Mouse (Mus musculus) CH12.LX (cell line): Measurements from ENCODE around the gene Arl8b. TPM values are rescaled to one million over a fixed set of nuclear protein-coding genes. Genes with fewer than 3 reads are reported as not detected.

Experiments used
- DNase-seq: peaks from one replicate; pipeline ENCODE4 v3.0.0-alpha.2; 2013; ENCODE audit errors: extremely low read depth
- H3K27ac ChIP-seq: 2 replicates; pipeline ENCODE4 v1.5.1; 2012; ENCODE audit warnings: low read depth, mild to moderate bottlenecking, control low read depth, moderate library complexity; ENCODE audit not compliant: insufficient read depth
- H3K27me3 ChIP-seq: replicated peaks from 2 replicates; pipeline ENCODE3; 2012; ENCODE audit warnings: inconsistent platforms
- H3K36me3 ChIP-seq, 2 experiments: replicated peaks in 1 of 2; 2 replicates each; pipeline versions ENCODE3 to v1.6.1; 2012; ENCODE audit warnings: inconsistent platforms in 1 of 2, low read length in 1 of 2, mild to moderate bottlenecking in 1 of 2, mixed read lengths in 1 of 2, moderate library complexity in 1 of 2; ENCODE audit not compliant: control insufficient read depth in 1 of 2, insufficient read depth in 1 of 2
- H3K4me1 ChIP-seq, 2 experiments: 2 replicates each; pipeline ENCODE4 v1.6.1; 2012; ENCODE audit warnings: inconsistent platforms in 1 of 2, moderate library complexity in 1 of 2; ENCODE audit not compliant: insufficient read depth in 2 of 2, control insufficient read depth in 1 of 2
- H3K4me2 ChIP-seq: 2 replicates; pipeline ENCODE4 v1.6.1; 2012; ENCODE audit warnings: low read depth, mild to moderate bottlenecking, control low read depth; ENCODE audit not compliant: poor library complexity, insufficient read depth, severe bottlenecking
- H3K4me3 ChIP-seq, 3 experiments: fragments of 150-350 bp in 1 of 3; sonication (generic) in 1 of 3; replicated peaks in 1 of 3; 2 replicates each; pipeline versions ENCODE3 to v1.5.1; 2011 to 2012; ENCODE audit warnings: low read depth in 2 of 3, low read length in 2 of 3, mild to moderate bottlenecking in 2 of 3, moderate library complexity in 2 of 3, control low read depth in 1 of 3, improper control_type of control experiment in 1 of 3, inconsistent platforms in 1 of 3, mixed read lengths in 1 of 3; ENCODE audit not compliant: poor library complexity in 1 of 3
- H3K79me2 ChIP-seq: replicated peaks from 2 replicates; pipeline ENCODE4 v1.6.1; 2012; ENCODE audit warnings: mild to moderate bottlenecking, moderate library complexity; ENCODE audit not compliant: control insufficient read depth, poor library complexity, insufficient read depth, severe bottlenecking; ENCODE audit errors: extremely low read depth
- H3K9ac ChIP-seq: 2 replicates; pipeline ENCODE4 v1.6.1; 2012; ENCODE audit warnings: low read depth, mild to moderate bottlenecking, control low read depth, moderate library complexity; ENCODE audit not compliant: insufficient read depth
- H3K9me3 ChIP-seq: replicated peaks from 2 replicates; pipeline ENCODE3; 2012; ENCODE audit warnings: low read length, inconsistent platforms, mixed read lengths
- CHD1 ChIP-seq: IDR thresholded peaks from 2 replicates; pipeline ENCODE4 v1.6.1; 2012; ENCODE audit warnings: low read depth, low read length, improper control_type of control experiment, inconsistent platforms
- CHD2 ChIP-seq: IDR thresholded peaks from 2 replicates; pipeline ENCODE4 v1.6.1; 2011; ENCODE audit warnings: low read length, improper control_type of control experiment
- CTCF ChIP-seq, 2 experiments: IDR thresholded peaks in 1 of 2; conservative IDR thresholded peaks in 1 of 2; 2 replicates each; pipeline ENCODE4 v1.5.1; 2011 to 2012; ENCODE audit warnings: low read depth in 2 of 2, low read length in 2 of 2, improper control_type of control experiment in 1 of 2, inconsistent platforms in 1 of 2, mild to moderate bottlenecking in 1 of 2, moderate library complexity in 1 of 2
- E2F4 ChIP-seq: IDR thresholded peaks from 2 replicates; pipeline ENCODE4 v1.6.1; 2011; ENCODE audit warnings: low read depth, low read length, improper control_type of control experiment; ENCODE audit not compliant: insufficient replicate concordance
- ELF1 ChIP-seq: IDR thresholded peaks from 2 replicates; pipeline ENCODE4 v1.6.1; 2014; ENCODE audit warnings: low read depth, mild to moderate bottlenecking, inconsistent platforms, low read length, improper control_type of control experiment
- ETS1 ChIP-seq: conservative IDR thresholded peaks from 2 replicates; pipeline ENCODE4 v1.6.1; 2012; ENCODE audit warnings: low read depth, mild to moderate bottlenecking, inconsistent platforms, low read length, improper control_type of control experiment, moderate library complexity
- GABPA ChIP-seq: IDR thresholded peaks from 2 replicates; pipeline ENCODE4 v1.6.1; 2012; ENCODE audit warnings: low read depth, low read length, improper control_type of control experiment, inconsistent platforms; ENCODE audit not compliant: insufficient replicate concordance
- HCFC1 ChIP-seq: IDR thresholded peaks from 2 replicates; pipeline ENCODE4 v1.6.1; 2012; ENCODE audit warnings: low read depth, mild to moderate bottlenecking, inconsistent platforms, low read length, improper control_type of control experiment
- IRF4 ChIP-seq: IDR thresholded peaks from 2 replicates; pipeline ENCODE4 v1.6.1; 2014; ENCODE audit warnings: low read depth, mild to moderate bottlenecking, inconsistent platforms, low read length, improper control_type of control experiment
- JUN ChIP-seq: IDR thresholded peaks from 2 replicates; pipeline ENCODE4 v1.6.1; 2011; ENCODE audit warnings: low read depth, mild to moderate bottlenecking, low read length, improper control_type of control experiment, moderate library complexity; ENCODE audit not compliant: insufficient read depth
- JUND ChIP-seq: conservative IDR thresholded peaks from 2 replicates; pipeline ENCODE4 v1.6.1; 2011; ENCODE audit warnings: low read depth, low read length, improper control_type of control experiment
- KAT2A ChIP-seq: IDR thresholded peaks from 2 replicates; pipeline ENCODE4 v1.6.1; 2012; ENCODE audit warnings: low read length, improper control_type of control experiment, inconsistent platforms; ENCODE audit not compliant: insufficient replicate concordance
- MAFK ChIP-seq: IDR thresholded peaks from 2 replicates; pipeline ENCODE4 v1.6.1; 2011; ENCODE audit warnings: low read length, improper control_type of control experiment; ENCODE audit not compliant: insufficient replicate concordance
- MAX ChIP-seq: IDR thresholded peaks from 2 replicates; pipeline ENCODE4 v1.6.1; 2011; ENCODE audit warnings: low read length, improper control_type of control experiment
- MAZ ChIP-seq: IDR thresholded peaks from 2 replicates; pipeline ENCODE4 v1.6.1; 2012; ENCODE audit warnings: low read depth, mild to moderate bottlenecking, inconsistent platforms, low read length, improper control_type of control experiment, moderate library complexity
- MEF2A ChIP-seq: IDR thresholded peaks from 2 replicates; pipeline ENCODE4 v1.6.1; 2014; ENCODE audit warnings: low read depth, mild to moderate bottlenecking, inconsistent platforms, low read length, improper control_type of control experiment, borderline replicate concordance
- MXI1 ChIP-seq: IDR thresholded peaks from 2 replicates; pipeline ENCODE4 v1.6.1; 2011; ENCODE audit warnings: mild to moderate bottlenecking, low read depth, low read length, improper control_type of control experiment
- MYC ChIP-seq: IDR thresholded peaks from 2 replicates; pipeline ENCODE4 v1.6.1; 2011; ENCODE audit warnings: low read depth, mild to moderate bottlenecking, improper control_type of control experiment, low read length
- NELFE ChIP-seq: IDR thresholded peaks from 2 replicates; pipeline ENCODE4 v1.6.1; 2011; ENCODE audit warnings: low read depth, low read length, improper control_type of control experiment
- NRF1 ChIP-seq: IDR thresholded peaks from 2 replicates; pipeline ENCODE4 v1.6.1; 2014; ENCODE audit warnings: low read depth, mild to moderate bottlenecking, inconsistent platforms, low read length, improper control_type of control experiment, moderate library complexity
- POLR2A ChIP-seq: IDR thresholded peaks from 2 replicates; pipeline ENCODE4 v1.6.1; 2011; ENCODE audit warnings: low read depth, mild to moderate bottlenecking, improper control_type of control experiment, low read length
- POLR2AphosphoS2 ChIP-seq: IDR thresholded peaks from 2 replicates; pipeline ENCODE4 v1.6.1; 2011; ENCODE audit warnings: low read depth, low read length, improper control_type of control experiment
- RAD21 ChIP-seq: IDR thresholded peaks from 2 replicates; pipeline ENCODE4 v1.6.1; 2011; ENCODE audit warnings: low read depth, mild to moderate bottlenecking, low read length, improper control_type of control experiment, moderate library complexity
- SIN3A ChIP-seq: IDR thresholded peaks from 2 replicates; pipeline ENCODE4 v1.6.1; 2012; ENCODE audit warnings: low read length, improper control_type of control experiment, inconsistent platforms
- TBP ChIP-seq: conservative IDR thresholded peaks from 2 replicates; pipeline ENCODE4 v1.6.1; 2011; ENCODE audit warnings: low read depth, low read length, improper control_type of control experiment
- TCF12 ChIP-seq: IDR thresholded peaks from 2 replicates; pipeline ENCODE4 v1.6.1; 2014; ENCODE audit warnings: low read depth, mild to moderate bottlenecking, inconsistent platforms, low read length, improper control_type of control experiment
- UBTF ChIP-seq: IDR thresholded peaks from 2 replicates; pipeline ENCODE4 v1.6.1; 2012; ENCODE audit warnings: low read depth, mild to moderate bottlenecking, inconsistent platforms, low read length, improper control_type of control experiment, moderate library complexity
- USF1 ChIP-seq: IDR thresholded peaks from 2 replicates; pipeline ENCODE4 v1.6.1; 2014; ENCODE audit warnings: low read depth, mild to moderate bottlenecking, inconsistent platforms, low read length, improper control_type of control experiment
- USF2 ChIP-seq: conservative IDR thresholded peaks from 2 replicates; pipeline ENCODE4 v1.6.1; 2011; ENCODE audit warnings: low read depth, low read length, improper control_type of control experiment
- ZMIZ1 ChIP-seq: IDR thresholded peaks from 2 replicates; pipeline ENCODE4 v1.6.1; 2012; ENCODE audit warnings: low read depth, mild to moderate bottlenecking, inconsistent platforms, low read length, improper control_type of control experiment
- ZNF384 ChIP-seq: IDR thresholded peaks from 2 replicates; pipeline ENCODE4 v1.6.1; 2012; ENCODE audit warnings: low read depth, low read length, improper control_type of control experiment, inconsistent platforms
- dilution Hi-C: fragments of 300-500 bp; cut with MboI; formaldehyde crosslinking; loops from 2 replicates; pipeline ENCODE4 v1.14.3; 2020; ENCODE audit warnings: low sequenced_read_pairs; ENCODE audit not compliant: extremely low pct_unique_long_range_greater_than_20kb, extremely low pct_ligation_motif_present
- in situ Hi-C: fragments of 300-500 bp; cut with MboI; formaldehyde crosslinking; loops from 3 replicates; pipeline ENCODE4 v1.14.3; 2019; ENCODE audit warnings: low sequenced_read_pairs, low pct_ligation_motif_present, low pct_unique_long_range_greater_than_20kb, mixed read lengths
- polyA plus RNA-seq: library from polyadenylated mRNA; unstranded; fragments of >175 nt; gene quantifications from 2 replicates; pipeline ENCODE4 v1.2.1, GENCODE M21; 2012; ENCODE audit warnings: low read depth; ENCODE audit not compliant: insufficient read length
- total RNA-seq, 2 experiments: library from RNA; depleted of rRNA; stranded (reverse); fragments of 300-350 nt in 1 of 2; fragments of >200 nt in 1 of 2; gene quantifications; 2 replicates each; pipeline ENCODE4 v1.2.3; 2012 to 2014

Arl8b gene
- total and polyA plus RNA-seq, 3 experiments = 47.8 to 170 (median 141) TPM

GRCm38 (mm10) chr6:108832170-108832569 is 49.3 kb downstream of the Arl8b start (continued):
- TF ChIP-seq MXI1 = peak; percentile 79
- peak; percentile 18; the same call in 1 of the 2 replicates for TF ChIP-seq JUN
- TF ChIP-seq ELF1 = no peak
- TF ChIP-seq MAFK = peak; percentile 36; the same call in 1 of the 2 replicates
- TF ChIP-seq POLR2A = no peak
- TF ChIP-seq IRF4 = 0 out of 2 replicates have a peak, but pooled peaks have one; percentile 57
- TF ChIP-seq NRF1 = no peak
- peak; percentile 41; the same call in 1 of the 2 replicates for TF ChIP-seq TCF12
- TF ChIP-seq ZMIZ1 = no peak
- no peak for TF ChIP-seq KAT2A
- no peak for TF ChIP-seq NELFE
- TF ChIP-seq CHD2 = peak; percentile 4; the same call in 1 of the 2 replicates

DNA sequence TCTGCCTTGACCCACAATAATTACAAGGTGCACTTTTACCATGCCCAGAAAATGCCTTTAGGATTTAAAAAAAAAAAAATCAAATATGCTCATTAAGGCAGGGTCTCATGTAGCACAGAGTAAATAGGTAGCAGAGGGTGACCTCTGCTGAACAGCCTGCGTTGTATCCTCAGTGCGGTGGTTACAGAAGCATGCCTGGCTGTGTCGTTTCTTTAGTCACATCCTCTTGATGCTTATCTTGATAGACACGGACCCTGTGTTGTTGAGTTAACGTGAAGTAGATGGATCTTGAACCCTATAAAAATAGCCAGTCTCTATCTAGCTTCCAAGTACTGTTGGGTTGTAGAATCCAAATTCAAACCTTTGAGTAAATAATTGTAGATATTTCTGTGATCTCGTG is 50.1 kb downstream of the Arl8b start:
- H3K9ac ChIP-seq = peak overlapping the region; percentile 79
- peak overlapping the region; percentile 100 for H3K4me2 ChIP-seq
- TF ChIP-seq TBP = no peak
- no peak for TF ChIP-seq NRF1
- no peak for TF ChIP-seq CHD2
- TF ChIP-seq JUND = no peak
- TF ChIP-seq UBTF = no peak
- no peak for TF ChIP-seq MAFK
- no peak for TF ChIP-seq USF2
- TF ChIP-seq MAX = no peak
- TF ChIP-seq USF1 = no peak
- TF ChIP-seq MAZ = no peak
- TF ChIP-seq RAD21 = peak; percentile 26
- TF ChIP-seq KAT2A = no peak
- no peak for TF ChIP-seq GABPA
- TF ChIP-seq ETS1 = no peak
- no peak for TF ChIP-seq HCFC1
- TF ChIP-seq ZNF384 = peak; percentile 68
- no peak for TF ChIP-seq POLR2AphosphoS2
- no peak for TF ChIP-seq ELF1
- no peak for TF ChIP-seq SIN3A
- no peak for TF ChIP-seq MEF2A
- no peak for TF ChIP-seq E2F4
- no peak for TF ChIP-seq ZMIZ1
- peak in 1 of 2 experiments; percentile 32; a peak in 2 of 4 replicates for TF ChIP-seq CTCF (conservative IDR thresholded peaks at IDR 0.05 in 1 of 2, IDR thresholded peaks at IDR 0.05 in 1 of 2; ENCODE audit: low read depth in 2 of 2, low read length in 2 of 2)
- no peak for TF ChIP-seq MYC
- TF ChIP-seq CHD1 = no peak; the same call in 1 of the 2 replicates
- TF ChIP-seq, all 38 proteins: peak for 3
- DNase-seq = no peak
- Histone ChIP-seq H3K27ac (peak overlapping the region; percentile 58), H3K27me3 (no peaks in the 10 kb centered on the region), H3K36me3 (peaks cover 9 to 10% of the 10 kb centered on the region in 2 experiments), H3K4me1 (peaks cover 11 to 38% of the 10 kb centered on the region in 2 experiments), H3K9me3 (no peaks in the 10 kb centered on the region), H3K4me3 (peak overlapping the region; percentile 25 to 96 (median 42)), H3K79me2 (peaks cover 85% of the 10 kb centered on the region)
- dilution Hi-C loops = no loop called here
- in situ Hi-C loops = no loop called here
